Mouse (Mus musculus) left cerebral cortex, postnatal 4 days (tissue): ENCODE measurements around the gene Sema4d. TPM values are rescaled to one million over a fixed set of nuclear protein-coding genes. Genes with fewer than 3 reads are reported as not detected.

Experiments used
- DNase-seq: peaks from one replicate; pipeline ENCODE4 v3.0.0-alpha.2; 2022
- intact Hi-C: fragments of 180-260 bp; cut with DNase I; formaldehyde crosslinking; loops from one replicate; pipeline ENCODE4 v1.15.1; 2025
- microRNA-seq: library from miRNA; unstranded; fragments of <30 nt; microRNA quantifications from one replicate; pipeline ENCODE4 v1.2.0, GENCODE M21; 2022
- total RNA-seq, 2 experiments: library from RNA; stranded (reverse); gene quantifications; 2 replicates each; pipeline ENCODE4 v1.2.3; 2021

The Sema4d gene
- total RNA-seq, 2 experiments from 2014 or later, result 53.9 to 62.5 TPM

DNA sequence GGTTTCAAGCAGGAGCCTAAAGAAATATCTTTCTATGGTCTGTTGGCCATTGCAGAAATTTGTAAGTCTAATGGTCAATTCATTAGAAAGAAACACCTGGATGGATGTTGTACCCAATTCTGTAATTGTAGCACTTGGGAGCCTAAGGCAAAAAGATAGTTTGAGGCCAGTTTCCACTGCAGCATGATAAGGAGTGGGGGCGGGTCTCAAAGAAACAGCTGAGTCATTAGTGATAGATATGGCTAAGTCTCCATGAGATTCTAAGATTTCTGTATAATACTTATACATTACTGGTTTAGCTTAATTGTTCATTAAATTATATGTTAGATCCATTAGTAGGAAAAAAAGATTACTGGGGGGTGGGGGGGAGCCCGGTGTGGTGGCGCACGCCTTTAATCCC, 145.3 kb downstream of the Sema4d start:
- no peak for DNase-seq
- intact Hi-C loops, result no loop called here

DNA sequence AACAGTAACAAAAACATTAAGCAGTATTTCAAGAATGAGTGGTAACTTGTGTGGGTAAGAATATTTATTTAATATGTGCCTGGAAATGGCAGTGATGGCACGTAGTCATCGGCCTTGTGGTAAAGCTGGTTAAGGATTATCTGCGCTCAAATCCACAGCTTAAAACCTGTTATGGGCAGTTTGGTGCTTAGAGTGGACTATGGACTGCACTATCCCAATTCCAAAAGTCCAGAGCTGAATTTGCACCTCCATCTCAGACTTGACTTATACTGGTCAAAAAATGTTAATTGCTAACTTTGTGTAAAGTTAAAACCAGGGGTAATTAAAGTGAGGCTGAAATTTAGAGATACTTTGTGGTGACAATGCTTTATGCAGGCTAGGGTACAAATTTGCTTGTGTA, 145.8 kb downstream of the Sema4d start:
- DNase-seq, result no peak
- intact Hi-C loops, result no loop called here

GRCm38 (mm10) chr13:51646362-51647027, 147.1 kb downstream of the Sema4d start:
- intact Hi-C loops, result no loop called here
- no peak for DNase-seq

GRCm38 (mm10) chr13:51645872-51646271, 147.7 kb downstream of the Sema4d start:
- DNase-seq, result no peak
- intact Hi-C loops, result no loop called here

DNA sequence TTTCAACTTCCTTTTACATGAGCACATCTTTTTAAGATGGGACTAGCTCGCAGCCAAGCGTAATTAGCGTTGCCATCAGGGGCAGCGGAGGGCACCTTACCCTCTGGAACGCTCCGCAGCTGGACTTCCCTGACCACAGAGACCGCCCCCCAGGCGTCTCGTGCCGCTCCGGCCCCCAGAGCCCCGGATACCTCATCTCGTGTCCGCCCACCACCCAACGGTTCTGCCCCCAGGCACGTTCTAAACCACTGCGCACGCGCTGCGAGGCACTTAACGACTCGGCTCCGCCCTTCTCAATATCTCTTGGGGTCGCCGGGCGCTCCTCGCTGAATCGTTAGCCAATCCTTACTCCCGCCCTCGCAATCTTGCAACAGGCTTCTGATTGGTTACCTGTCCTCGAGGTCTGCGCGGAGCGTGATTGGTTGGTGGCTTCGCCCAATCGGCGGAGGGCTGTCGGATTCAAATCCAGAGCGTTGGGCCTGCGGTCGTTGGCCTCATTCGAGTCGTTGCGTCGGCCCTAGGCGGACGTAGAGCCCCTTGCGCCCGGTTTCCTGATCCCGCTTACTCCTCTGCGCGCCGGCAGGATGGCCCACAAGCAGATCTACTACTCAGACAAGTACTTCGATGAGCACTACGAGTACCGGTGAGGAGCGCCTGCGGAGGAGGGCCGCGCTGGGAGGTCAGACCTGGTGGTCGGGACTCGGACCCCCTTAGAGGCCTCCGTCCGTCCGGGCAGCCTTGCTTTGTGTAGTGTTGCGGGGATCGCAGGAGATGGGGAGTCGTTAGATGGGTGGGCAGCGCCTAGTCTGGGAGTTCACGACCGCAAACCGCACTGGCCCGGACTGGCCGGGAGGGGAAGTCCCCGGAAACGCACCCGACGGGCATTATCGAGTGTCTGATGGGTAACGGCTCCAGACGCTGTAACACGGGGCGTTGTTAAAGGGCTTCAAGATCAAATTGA, 148.4 kb downstream of the Sema4d start, which contains the start of gene Cks2:
TSS of gene Cks2 (plus strand) at position 404 of the 961 bp plus-strand sequence.
- peak; percentile 98 for DNase-seq
- intact Hi-C loops, result no loop called here

GRCm38 (mm10) chr13:51643924-51644828, 149.4 kb downstream of the Sema4d start:
- no peak for DNase-seq
- intact Hi-C loops, result no loop called here

GRCm38 (mm10) chr13:51642171-51642778, 151.3 kb downstream of the Sema4d start:
- DNase-seq, result no peak
- intact Hi-C loops, result no loop called here

DNA sequence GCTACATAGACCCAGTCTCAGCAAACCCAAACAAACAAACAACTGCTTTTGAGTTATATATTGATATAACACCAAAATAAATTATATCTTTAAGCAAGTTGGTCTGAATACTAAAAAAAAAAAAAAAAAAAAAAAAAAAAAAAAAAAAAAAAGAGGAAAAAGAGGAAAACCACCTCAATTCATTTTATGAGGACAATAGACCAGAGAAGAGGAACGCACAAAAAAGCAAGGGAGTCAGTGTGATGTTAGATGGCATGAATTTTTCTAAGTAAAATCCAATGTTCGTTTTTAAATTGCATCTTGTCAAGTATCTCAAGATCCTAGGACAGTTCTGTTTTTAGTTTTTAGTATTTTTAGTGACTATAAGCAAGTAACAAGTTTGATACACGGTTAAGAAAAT, 152.1 kb downstream of the Sema4d start:
- intact Hi-C loops, result no loop called here
- no peak for DNase-seq

DNA sequence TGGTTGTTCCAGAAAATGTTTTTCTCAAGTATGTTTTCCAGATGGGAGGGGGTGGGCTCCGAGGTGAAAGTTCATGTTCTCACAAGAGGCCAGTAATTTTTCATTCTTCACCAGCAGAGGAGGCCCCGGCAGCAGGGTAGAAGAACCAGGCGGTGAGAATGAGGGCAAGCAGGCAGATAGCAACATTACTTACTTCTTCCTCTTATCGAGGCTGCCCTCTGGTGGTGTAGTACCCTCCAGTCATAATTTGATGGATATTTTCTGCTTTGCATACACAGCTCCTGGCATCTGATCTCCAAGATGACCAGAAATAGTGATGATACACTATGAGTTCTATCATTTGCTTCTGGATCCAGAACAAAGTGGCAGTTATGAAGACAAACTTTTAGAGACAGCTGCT, 154.6 kb downstream of the Sema4d start:
- intact Hi-C loops, result no loop called here
- DNase-seq, result no peak

Small RNAs within 50 kb of the gene (microRNA-seq; reads per million reads assigned to microRNA genes)
- not detected for gene Gm23566

Other genes with a start within 250 kb of the Sema4d start
- gene Shc3, start 224.3 kb downstream of the Sema4d start, total RNA-seq, result 100 to 1,000 TPM; 157 to 163 TPM
- gene Cks2, start 148.5 kb downstream of the Sema4d start, total RNA-seq, result 1 to 10 TPM; 7.7 to 9.4 TPM
- gene Secisbp2, start 142.1 kb downstream of the Sema4d start, total RNA-seq, result 10 to 100 TPM; 20.5 to 23.1 TPM
- 10 to 100 TPM in 1 of 2 experiments, 1 to 10 TPM in 1; 8.6 to 11.0 TPM for gene Gadd45g, start 52.9 kb upstream of the Sema4d start, total RNA-seq